Mouse (Mus musculus) cerebellum, adult 8-10 months (tissue): ENCODE measurements around the gene Fam171a1.
"Not testable (repeated sequence)": the region's sequence is repeated elsewhere in the genome, so short reads cannot be mapped to it uniquely, and the experiment has no call there.

Experiments used
- DNase-seq: peaks from one replicate; pipeline ENCODE4 v3.0.0; 2022

Fam171a1 gene

GRCm38 (mm10) chr2:3174890-3175289, 60.9 kb downstream of the Fam171a1 start:
- DNase-seq: no peak

- not testable (repeated sequence) for DNase-seq
Measured at GRCm38 (mm10) chr2:3175988-3176387, 62.0 kb downstream of the Fam171a1 start.

- DNase-seq: no peak
Measured at GRCm38 (mm10) chr2:3176751-3177150, 62.7 kb downstream of the Fam171a1 start.

GRCm38 (mm10) chr2:3180550-3180949, 66.5 kb downstream of the Fam171a1 start:
- DNase-seq: no peak

GRCm38 (mm10) chr2:3183656-3184055, 69.6 kb downstream of the Fam171a1 start:
- DNase-seq: no peak

- DNase-seq: no peak
Measured at GRCm38 (mm10) chr2:3185335-3185734, 71.3 kb downstream of the Fam171a1 start.

- no peak for DNase-seq
Measured at GRCm38 (mm10) chr2:3188745-3189475, 74.9 kb downstream of the Fam171a1 start.

- no peak for DNase-seq
Measured at GRCm38 (mm10) chr2:3191149-3191548, 77.1 kb downstream of the Fam171a1 start.

- no peak for DNase-seq
Measured at GRCm38 (mm10) chr2:3195511-3195910, 81.5 kb downstream of the Fam171a1 start.

GRCm38 (mm10) chr2:3200422-3200821, 86.4 kb downstream of the Fam171a1 start:
- DNase-seq: peak; percentile 18

GRCm38 (mm10) chr2:3206975-3207642, 93.1 kb downstream of the Fam171a1 start:
- DNase-seq: no peak

GRCm38 (mm10) chr2:3215480-3215879, 101.5 kb downstream of the Fam171a1 start:
- no peak for DNase-seq

- no peak for DNase-seq
Measured at GRCm38 (mm10) chr2:3216617-3217016, 102.6 kb downstream of the Fam171a1 start.

GRCm38 (mm10) chr2:3217577-3217976, 103.6 kb downstream of the Fam171a1 start:
- not testable (repeated sequence) for DNase-seq

- no peak for DNase-seq
Measured at GRCm38 (mm10) chr2:3218225-3218624, 104.2 kb downstream of the Fam171a1 start.

GRCm38 (mm10) chr2:3228475-3228874, 114.5 kb downstream of the Fam171a1 start:
- DNase-seq: no peak

GRCm38 (mm10) chr2:3229060-3229459, 115.0 kb downstream of the Fam171a1 start:
- DNase-seq: peak; percentile 63

GRCm38 (mm10) chr2:3239255-3239654, 125.2 kb downstream of the Fam171a1 start:
- DNase-seq: no peak

- no peak for DNase-seq
Measured at GRCm38 (mm10) chr2:3244251-3244650, 130.2 kb downstream of the Fam171a1 start.

GRCm38 (mm10) chr2:3251309-3251708, 137.3 kb downstream of the Fam171a1 start:
- DNase-seq: no peak

GRCm38 (mm10) chr2:3266466-3266865, 152.4 kb downstream of the Fam171a1 start:
- DNase-seq: no peak

GRCm38 (mm10) chr2:3267879-3268278, 153.9 kb downstream of the Fam171a1 start:
- DNase-seq: no peak

- no peak for DNase-seq
Measured at GRCm38 (mm10) chr2:3273349-3273748, 159.3 kb downstream of the Fam171a1 start.

- no peak for DNase-seq
Measured at GRCm38 (mm10) chr2:3276106-3276505, 162.1 kb downstream of the Fam171a1 start.
